Mouse (Mus musculus) midbrain, postnatal 0 days (tissue): Measurements from ENCODE around the gene 4933428G20Rik. TPM values are rescaled to one million over a fixed set of nuclear protein-coding genes. Genes with fewer than 3 reads are reported as not detected.

Experiments used
- ATAC-seq: fragments of 200-750 bp; cut with Nextera tagmentation; 2 replicates; pipeline ENCODE4 v1.8.0; 2017; ENCODE audit warnings: moderate number of reproducible peaks, mild to moderate bottlenecking, moderate TSS enrichment, moderate library complexity; ENCODE audit not compliant: low FRiP score
- DNase-seq: peaks from one replicate; pipeline ENCODE4 v3.0.0-alpha.2; 2015; ENCODE audit warnings: low spot score
- H3K27ac ChIP-seq: fragments of 300-500 bp; sonication (generic); 2 replicates; pipeline ENCODE4 v1.5.1; 2014; ENCODE audit warnings: low read depth, mild to moderate bottlenecking, low read length, mixed read lengths
- H3K27me3 ChIP-seq: fragments of 300-500 bp; sonication (generic); 2 replicates; pipeline ENCODE4 v1.6.1; 2014; ENCODE audit warnings: low read length, control low read depth, mixed read lengths; ENCODE audit not compliant: insufficient read depth
- H3K36me3 ChIP-seq: fragments of 300-500 bp; sonication (generic); 2 replicates; pipeline ENCODE4 v1.6.1; 2014; ENCODE audit warnings: low read length, control low read depth, mixed read lengths; ENCODE audit not compliant: insufficient read depth
- H3K4me1 ChIP-seq: fragments of 300-500 bp; sonication (generic); 2 replicates; pipeline ENCODE4 v1.6.1; 2014; ENCODE audit warnings: mild to moderate bottlenecking, control low read depth, antibody characterized with exemption, low read length, mixed read lengths; ENCODE audit not compliant: insufficient read depth
- H3K4me2 ChIP-seq: fragments of 300-500 bp; sonication (generic); 2 replicates; pipeline ENCODE4 v1.6.1; 2014; ENCODE audit warnings: low read depth, mild to moderate bottlenecking, low read length, mixed read lengths; ENCODE audit not compliant: poor library complexity, severe bottlenecking
- H3K4me3 ChIP-seq: fragments of 300-500 bp; sonication (generic); 2 replicates; pipeline ENCODE4 v1.5.1; 2014; ENCODE audit warnings: low read depth, mild to moderate bottlenecking, low read length, moderate library complexity
- H3K9ac ChIP-seq: fragments of 300-500 bp; sonication (generic); replicated peaks from 2 replicates; pipeline ENCODE4 v1.6.1; 2014; ENCODE audit warnings: mild to moderate bottlenecking, low read length, moderate library complexity, mixed read lengths; ENCODE audit not compliant: poor library complexity, severe bottlenecking
- H3K9me3 ChIP-seq: fragments of 300-500 bp; sonication (generic); 2 replicates; pipeline ENCODE4 v1.6.1; 2016; ENCODE audit warnings: low read length, control low read depth
- CTCF ChIP-seq: IDR thresholded peaks from 2 replicates; pipeline ENCODE4 v1.5.1; 2016; ENCODE audit warnings: antibody characterized with exemption, mild to moderate bottlenecking
- WGBS: fragments of 180-500 bp; shearing (Covaris S2); extraction: QIAGEN DNeasy Blood & Tissue Kit; methylation state at CpG from one replicate; pipeline ENCODE4 v1.1.7; 2014; 5-methylcytosine and 5-hydroxymethylcytosine counted together
- polyA plus RNA-seq: library from polyadenylated mRNA; unstranded; fragments of >200 nt; fragmentation: Nextera tagmentation; extraction: Ambion mirVana; gene quantifications from 2 replicates; pipeline ENCODE4 v1.2.1, GENCODE M21; 2015
- total RNA-seq: library from RNA; depleted of rRNA; stranded (reverse); fragments of >200 nt; gene quantifications from 2 replicates; pipeline ENCODE4 v1.2.3, GENCODE M21; 2014

Gene 4933428G20Rik
- total and polyA plus RNA-seq, 2 experiments from 2014 or later, result 0.91 TPM; not detected in 1

DNA sequence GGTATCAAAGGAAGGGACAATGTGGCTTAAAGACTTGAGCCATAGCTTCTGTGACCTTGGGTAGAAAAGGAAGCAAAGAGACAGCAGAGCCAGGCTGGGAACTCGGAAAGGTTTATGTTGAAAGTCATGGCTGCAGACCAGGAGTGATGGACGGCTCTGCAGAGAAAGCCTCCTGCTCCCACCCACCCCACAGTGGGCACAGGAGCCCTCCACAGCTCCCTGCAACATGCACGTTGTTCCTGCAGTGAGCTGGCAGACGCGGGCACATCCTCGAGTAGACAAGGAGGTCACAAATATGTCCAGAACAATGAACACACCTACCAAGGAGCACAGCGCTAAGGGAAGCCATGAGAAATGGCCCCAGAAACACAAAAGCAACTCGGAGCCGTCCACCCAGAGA lies 43.7 kb upstream of the 4933428G20Rik start:
- Histone ChIP-seq H3K27me3 (no peaks in the 10 kb centered on the region), H3K4me2 (no peak overlapping the region), H3K4me3 (no peak overlapping the region), H3K27ac (no peak overlapping the region), H3K36me3 (peaks cover 2% of the 10 kb centered on the region), H3K9me3 (no peaks in the 10 kb centered on the region), H3K9ac (no peak overlapping the region), H3K4me1 (peaks cover 14% of the 10 kb centered on the region)
- no peak for DNase-seq
- TF ChIP-seq CTCF, result no peak
- 85% methylated on average over 9 of the region's 9 CpGs for WGBS
- ATAC-seq, result no peak

GRCm38 (mm10) chr11:97543181-97543733 lies 43.1 kb upstream of the 4933428G20Rik start:
- Histone ChIP-seq H3K9ac (no peak overlapping the region; the same call in 1 of the 2 replicates), H3K4me2 (no peak overlapping the region), H3K27ac (peak overlapping the region; percentile 7; the same call in 1 of the 2 replicates), H3K4me3 (no peak overlapping the region), H3K9me3 (no peaks in the 10 kb centered on the region), H3K4me1 (peaks cover 14% of the 10 kb centered on the region), H3K27me3 (no peaks in the 10 kb centered on the region), H3K36me3 (no peaks in the 10 kb centered on the region; the same call in 1 of the 2 replicates)
- no peak for TF ChIP-seq CTCF
- 36% methylated on average over 12 of the region's 12 CpGs for WGBS
- DNase-seq (peak; percentile 90), ATAC-seq (no peak)

DNA sequence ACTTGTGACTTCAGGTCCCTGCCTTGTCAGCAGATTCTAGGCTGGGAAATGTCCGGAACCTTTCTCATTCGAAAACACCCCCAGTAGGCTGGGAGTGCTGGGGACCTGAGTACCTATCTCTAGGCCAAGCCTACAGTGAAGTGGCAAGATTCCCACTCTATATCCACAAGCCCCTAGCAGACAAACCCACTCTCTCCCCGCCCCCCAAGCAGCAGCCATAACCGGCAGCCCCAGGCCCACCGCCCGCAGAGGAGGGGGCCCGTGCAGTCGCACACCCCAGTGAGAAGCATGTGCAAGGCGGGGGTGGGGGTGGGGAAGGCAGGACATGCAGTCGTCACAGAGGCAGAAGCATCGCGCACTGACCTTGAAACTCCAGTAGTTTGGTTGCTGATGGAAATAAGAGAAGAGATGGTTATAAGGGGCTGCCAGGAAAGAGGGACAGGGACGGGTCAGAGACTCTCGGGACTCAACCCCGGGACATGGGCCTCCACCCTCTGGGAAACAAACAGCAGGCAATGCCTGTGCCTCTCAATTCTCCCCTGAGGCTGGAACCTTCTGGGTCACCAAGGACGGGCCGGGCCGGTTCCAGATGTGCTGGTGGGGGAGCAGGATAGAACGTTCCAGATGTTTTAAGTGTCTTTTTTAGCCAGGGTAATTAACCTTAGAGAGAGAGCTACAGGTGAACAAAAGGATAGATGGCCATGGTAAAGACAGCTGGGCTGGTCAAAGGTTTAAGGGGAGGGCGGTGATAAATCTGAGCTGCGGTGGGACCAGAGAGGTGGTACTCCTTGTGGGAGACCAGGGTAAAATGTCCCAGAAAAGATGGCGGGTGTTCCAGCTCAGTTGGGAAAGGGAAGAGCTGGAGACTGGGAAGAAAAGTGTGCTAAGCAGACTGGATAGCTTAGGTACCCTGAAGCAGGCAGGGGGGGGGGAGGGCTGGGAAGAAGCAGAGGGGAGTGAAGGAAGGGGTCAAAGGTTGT lies 42.3 kb upstream of the 4933428G20Rik start:
- H3K27me3 ChIP-seq, result no peaks in the 10 kb centered on the region; the same call in 1 of the 2 replicates
- DNase-seq (no peak), ATAC-seq (no peak)
- no peak overlapping the region for H3K9ac ChIP-seq
- peaks cover 14% of the 10 kb centered on the region for H3K4me1 ChIP-seq
- H3K9me3 ChIP-seq, result no peaks in the 10 kb centered on the region
- H3K36me3 ChIP-seq, result no peaks in the 10 kb centered on the region; the same call in 1 of the 2 replicates
- no peak overlapping the region for H3K4me2 ChIP-seq
- 81% methylated on average over 22 of the region's 22 CpGs for WGBS
- H3K27ac ChIP-seq, result peak overlapping the region; percentile 7; the same call in 1 of the 2 replicates
- H3K4me3 ChIP-seq, result no peak overlapping the region
- TF ChIP-seq CTCF, result no peak

GRCm38 (mm10) chr11:97540604-97541003 lies 40.5 kb upstream of the 4933428G20Rik start:
- no peak overlapping the region for H3K4me3 ChIP-seq
- H3K4me2 ChIP-seq, result no peak overlapping the region
- ATAC-seq (no peak), DNase-seq (peak; percentile 88)
- no peak overlapping the region for H3K27ac ChIP-seq
- peaks cover 5% of the 10 kb centered on the region; the same call in 1 of the 2 replicates for H3K36me3 ChIP-seq
- peaks cover 11% of the 10 kb centered on the region for H3K4me1 ChIP-seq
- no peak for TF ChIP-seq CTCF
- H3K9ac ChIP-seq, result no peak overlapping the region
- H3K9me3 ChIP-seq, result no peaks in the 10 kb centered on the region
- WGBS, result 45% methylated on average over 3 of the region's 3 CpGs
- H3K27me3 ChIP-seq, result peaks cover 9% of the 10 kb centered on the region; the same call in 1 of the 2 replicates

DNA sequence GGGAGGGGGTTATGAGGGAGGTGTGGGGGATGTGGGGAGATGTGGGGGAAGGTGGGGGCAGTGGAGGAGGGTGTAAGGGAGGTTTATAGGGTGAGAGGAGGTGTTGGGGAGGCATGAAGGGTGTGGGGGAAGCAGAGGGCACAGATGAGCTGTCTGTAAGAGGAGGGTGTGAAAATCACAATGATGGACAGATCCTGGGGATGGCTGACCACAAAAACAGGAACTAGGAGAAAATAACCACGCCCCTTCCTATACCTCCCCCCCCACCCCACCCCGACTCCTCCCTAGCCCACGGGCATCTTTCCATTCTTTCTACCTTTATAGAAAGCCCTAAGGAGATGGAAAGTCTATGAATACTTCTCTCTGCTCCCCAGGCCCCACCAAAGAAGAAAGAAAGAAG lies 40.0 kb upstream of the 4933428G20Rik start:
- Histone ChIP-seq H3K9me3 (no peaks in the 10 kb centered on the region), H3K4me2 (no peak overlapping the region), H3K27ac (no peak overlapping the region), H3K27me3 (peaks cover 9% of the 10 kb centered on the region; the same call in 1 of the 2 replicates), H3K4me3 (no peak overlapping the region), H3K4me1 (peaks cover 11% of the 10 kb centered on the region), H3K36me3 (peaks cover 8% of the 10 kb centered on the region), H3K9ac (no peak overlapping the region)
- 52% methylated on average over 3 of the region's 3 CpGs for WGBS
- DNase-seq (no peak), ATAC-seq (no peak)
- no peak for TF ChIP-seq CTCF

DNA sequence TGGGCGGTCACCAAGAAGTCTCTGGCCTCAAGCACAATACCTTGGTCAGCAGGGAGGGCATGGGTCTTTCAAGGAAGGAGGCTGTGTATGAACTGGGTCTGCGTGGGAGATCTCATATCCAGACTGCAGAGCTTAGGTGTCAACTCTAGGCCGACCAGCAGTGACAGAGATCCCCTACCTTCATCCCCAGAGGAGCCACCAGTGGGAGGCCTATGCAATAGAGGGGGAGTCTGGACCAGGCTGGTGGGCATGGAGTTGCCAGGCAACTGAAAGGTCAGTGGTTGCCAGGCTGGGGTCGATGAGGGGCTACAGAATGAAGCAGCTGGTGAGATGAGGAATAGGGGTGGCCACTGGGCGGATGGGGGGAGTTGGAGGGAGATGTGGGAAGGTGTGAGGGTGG lies 39.5 kb upstream of the 4933428G20Rik start:
- TF ChIP-seq CTCF, result no peak
- H3K4me1 ChIP-seq, result peaks cover 11% of the 10 kb centered on the region
- 43% methylated on average over 5 of the region's 5 CpGs for WGBS

More for the DNA sequence above, 39.5 kb upstream of the 4933428G20Rik start:
- no peaks in the 10 kb centered on the region for H3K9me3 ChIP-seq
- H3K27me3 ChIP-seq, result peaks cover 10% of the 10 kb centered on the region; the same call in 1 of the 2 replicates
- H3K36me3 ChIP-seq, result peaks cover 13% of the 10 kb centered on the region
- ATAC-seq (no peak), DNase-seq (no peak)
- H3K27ac ChIP-seq, result no peak overlapping the region
- no peak overlapping the region for H3K9ac ChIP-seq
- no peak overlapping the region for H3K4me2 ChIP-seq
- no peak overlapping the region for H3K4me3 ChIP-seq
